ENCODE assay signal across 11 mouse cellular contexts in the genomic region with DNA sequence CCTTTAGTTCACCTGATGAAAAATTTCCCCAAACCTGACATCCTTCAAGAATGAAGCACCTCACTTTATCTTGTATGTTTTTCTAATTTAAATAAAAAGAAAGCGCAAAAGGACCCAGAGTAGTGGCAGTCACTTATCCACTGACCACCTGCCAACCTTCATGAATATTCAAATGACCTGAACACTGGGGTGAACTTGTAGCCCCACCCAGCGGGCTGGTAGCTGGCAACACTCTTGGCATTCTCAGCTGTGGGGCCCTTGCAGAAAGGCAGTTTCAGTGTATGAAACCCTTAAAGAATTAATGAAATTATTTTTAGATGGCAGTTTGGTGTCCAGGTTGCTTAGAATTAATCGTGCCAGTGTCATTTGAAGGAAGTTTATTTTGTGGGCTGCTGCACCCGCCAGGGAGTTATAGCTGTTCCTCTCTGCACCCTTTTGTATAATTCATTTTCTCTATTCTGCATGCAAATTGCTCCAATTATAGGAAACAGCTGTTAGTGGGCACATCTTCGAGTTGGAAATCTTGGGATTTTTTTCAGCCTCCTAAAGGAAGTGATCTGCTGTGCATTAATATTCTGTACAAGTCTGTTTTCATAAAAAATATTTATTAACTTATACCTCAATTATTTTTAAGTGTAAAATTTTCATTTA.
DNase-seq lines count a peak whose midpoint lies in the region; ATAC-seq lines count a peak whose summit lies in the region.
"Had no signal": no experiment of that assay in that cellular context is flagged by ENCODE, and none has a peak within 500 bp of the region (broad histone marks: within the 10 kb centered on the region; RNA-seq: fewer than 3 reads in every experiment).

No protein-coding gene starts in this region.

- no peaks in the 10 kb centered on the region for H3K9me3 ChIP-seq in forebrain, embryonic 11.5 days (ENCODE audit: control insufficient read depth, low read length)
- H3K9me3 ChIP-seq in forebrain, embryonic 10.5 days, result no peaks in the 10 kb centered on the region
- H3K9me3 ChIP-seq: limb, embryonic 12.5 days; lung, embryonic 15.5 days had no signal

- H3K4me2 ChIP-seq in forebrain, embryonic 11.5 days (ENCODE audit: low read depth, low read length, severe bottlenecking), result no peak overlapping the region
- H3K4me2 ChIP-seq: limb, embryonic 12.5 days; lung, embryonic 15.5 days had no signal

- ATAC-seq in forebrain, embryonic 11.5 days (replicated peaks; ENCODE audit: low FRiP score), result peak; percentile 79
- no peak for ATAC-seq in granulocyte monocyte progenitor cell, adult 5-6 weeks (replicated peaks; ENCODE audit: poor library complexity, severe bottlenecking)

- peaks cover 4% of the 10 kb centered on the region; the same call in 1 of the 2 replicates for H3K4me1 ChIP-seq in forebrain, embryonic 11.5 days (replicated peaks; ENCODE audit: control insufficient read depth, insufficient read depth, low read length)
- no peaks in the 10 kb centered on the region; the same call in 1 of the 2 replicates for H3K4me1 ChIP-seq in forebrain, embryonic 10.5 days
- H3K4me1 ChIP-seq: limb, embryonic 12.5 days had no signal

- DNase-seq in forebrain, embryonic 11.5 days (ENCODE audit: low spot score), result no peak
- no peak for DNase-seq in forebrain, embryonic 10.5 days (ENCODE audit: extremely low spot score, low spot score)
- DNase-seq in right cerebral cortex, adult 2 months (ENCODE audit: low spot score in 2 of 2), result peak; percentile 14 to 25
- no peak for DNase-seq in right cerebral cortex, adult 18-20 months
- DNase-seq in layer of hippocampus, adult 9-10 months (ENCODE audit: low spot score), result peak; percentile 13
- peak; percentile 48 for DNase-seq in telencephalon, adult 2 months (ENCODE audit: low read depth, low spot score)
- no peak for DNase-seq in adrenal gland, adult (ENCODE audit: inconsistent age in 2 of 2, low spot score in 1 of 2)
- DNase-seq: B cell, adult 2 months had no signal

- no peak overlapping the region for H3K27ac ChIP-seq in forebrain, embryonic 11.5 days (ENCODE audit: low read depth, low read length)
- H3K27ac ChIP-seq in forebrain, embryonic 10.5 days, result no peak overlapping the region
- H3K27ac ChIP-seq: limb, embryonic 12.5 days; lung, embryonic 15.5 days had no signal

- H3K36me3 ChIP-seq in forebrain, embryonic 11.5 days (ENCODE audit: control insufficient read depth, insufficient read depth, low read length), result no peaks in the 10 kb centered on the region
- H3K36me3 ChIP-seq in forebrain, embryonic 10.5 days (replicated peaks), result 0 out of 2 replicates have a peak, but pooled peaks cover 2% of the 10 kb centered on the region
- H3K36me3 ChIP-seq: limb, embryonic 12.5 days; lung, embryonic 15.5 days had no signal

- H3K4me3 ChIP-seq in forebrain, embryonic 11.5 days (ENCODE audit: low read depth, low read length), result no peak overlapping the region
- no peak overlapping the region for H3K4me3 ChIP-seq in forebrain, embryonic 10.5 days
- H3K4me3 ChIP-seq: limb, embryonic 12.5 days; lung, embryonic 15.5 days had no signal

- H3K27me3 ChIP-seq in forebrain, embryonic 11.5 days (ENCODE audit: control insufficient read depth, insufficient read depth, low read length), result no peaks in the 10 kb centered on the region
- no peaks in the 10 kb centered on the region for H3K27me3 ChIP-seq in forebrain, embryonic 10.5 days (ENCODE audit: poor library complexity, severe bottlenecking)
- H3K27me3 ChIP-seq: limb, embryonic 12.5 days; lung, embryonic 15.5 days had no signal

- H3K9ac ChIP-seq in forebrain, embryonic 11.5 days (ENCODE audit: low read length), result no peak overlapping the region
- H3K9ac ChIP-seq: limb, embryonic 12.5 days; lung, embryonic 15.5 days had no signal

- 66% methylated on average over 5 of the region's 5 CpGs for WGBS in forebrain, embryonic 11.5 days
- WGBS in forebrain, embryonic 10.5 days, result 81% methylated on average over 5 of the region's 5 CpGs

Comparison
In these comparisons a context has a peak if more than half of its experiments do, and no peak if none do; other contexts are left out.
1. DNase-seq: peak in right cerebral cortex, adult 2 months (2 of 2), layer of hippocampus, adult 9-10 months (single experiment) and telencephalon, adult 2 months (single experiment); none in forebrain, embryonic 11.5 days (single experiment), forebrain, embryonic 10.5 days (single experiment), right cerebral cortex, adult 18-20 months (single experiment) and adrenal gland, adult (0 of 2).